Mouse (Mus musculus): Measurements from ENCODE around the gene Ubr3. TPM values are rescaled to one million over a fixed set of nuclear protein-coding genes. Genes with fewer than 3 reads are reported as not detected.

The Ubr3 gene
- 99.2 and 101 TPM in 2 replicates for total RNA-seq (2017)

DNA sequence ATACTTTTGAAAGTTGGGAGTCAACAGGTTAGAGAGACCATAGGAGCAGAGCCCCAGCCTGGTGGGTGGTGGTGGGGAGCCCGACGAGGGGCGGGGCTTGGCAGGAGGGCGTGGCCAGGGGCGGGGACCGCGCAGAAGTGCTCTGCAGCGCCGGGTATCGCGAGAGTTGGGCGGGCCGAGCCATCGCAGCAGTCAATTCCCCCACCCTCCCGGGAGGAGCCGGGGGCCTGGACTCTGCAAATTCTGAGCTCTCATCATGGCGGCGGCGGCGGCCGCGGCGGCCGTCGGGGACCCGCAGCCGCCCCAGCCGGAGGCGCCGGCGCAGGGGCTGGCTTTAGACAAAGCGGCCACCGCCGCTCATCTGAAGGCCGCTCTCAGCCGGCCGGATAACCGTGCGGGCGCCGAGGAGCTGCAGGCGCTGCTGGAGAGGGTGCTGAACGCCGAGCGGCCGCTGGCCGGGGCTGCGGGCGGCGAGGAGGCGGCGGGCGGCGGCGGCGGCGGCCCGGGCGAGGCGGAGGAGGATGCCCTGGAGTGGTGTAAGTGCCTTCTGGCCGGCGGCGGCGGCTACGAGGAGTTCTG is at the start of gene Ubr3:
Ubr3 (plus strand) TSS at position 208 of the 579 bp plus-strand sequence.
- ATAC-seq (ENCODE audit: extremely low read depth, insufficient number of reproducible peaks, low FRiP score, poor library complexity, severe bottlenecking), result peak; percentile 97

DNA sequence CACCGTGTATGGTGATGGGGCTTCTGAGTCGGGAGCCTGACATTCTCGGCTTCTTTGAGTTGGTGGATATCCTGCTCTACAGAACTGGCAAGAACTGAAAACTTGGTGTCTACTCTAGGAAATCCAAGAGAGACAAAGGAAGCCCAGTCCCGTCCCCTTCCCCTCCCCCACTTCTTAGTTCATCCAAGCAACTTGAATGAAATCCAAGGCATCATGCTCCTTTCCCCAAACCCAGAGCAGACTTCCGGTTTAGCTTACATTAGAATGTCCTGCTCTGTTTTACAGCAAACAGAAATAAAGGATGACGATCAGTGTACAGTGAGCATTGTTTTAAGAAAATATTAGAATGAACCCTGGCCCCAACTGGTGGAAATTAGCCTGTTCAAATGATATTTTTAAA is 47.8 kb upstream of the Ubr3 start:
- no peak for ATAC-seq (ENCODE audit: extremely low read depth, insufficient number of reproducible peaks, low FRiP score, poor library complexity, severe bottlenecking)

DNA sequence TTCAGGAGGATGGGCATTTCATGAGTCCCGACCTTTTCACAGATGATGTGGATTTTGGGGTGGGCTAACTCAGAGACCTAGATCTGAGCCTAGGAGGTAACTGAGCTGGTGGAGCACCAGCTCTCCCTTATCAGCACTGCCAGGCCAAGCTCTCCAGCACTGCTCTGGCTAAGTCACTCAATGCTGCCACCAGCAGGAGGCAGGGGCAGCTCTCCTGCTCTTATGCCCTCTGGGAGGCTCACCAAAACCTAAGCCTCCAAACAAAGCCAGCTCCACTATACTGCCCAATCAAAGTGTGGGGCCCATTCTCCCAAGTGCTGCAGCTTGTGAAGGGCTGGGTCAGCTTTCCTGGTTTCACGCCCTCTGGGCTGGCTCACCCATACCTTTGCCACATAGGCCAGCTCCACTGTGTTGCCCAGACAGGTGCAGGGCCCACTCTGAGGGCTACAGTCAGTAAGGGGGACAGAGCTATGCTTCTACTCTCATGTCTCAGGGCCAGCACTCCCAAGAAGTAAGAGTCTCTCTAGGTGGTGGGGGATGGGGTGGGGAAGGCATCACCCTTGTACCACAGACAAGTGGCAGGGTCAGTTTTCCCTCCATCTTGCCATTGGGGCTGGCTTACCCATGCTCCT is 45.5 kb upstream of the Ubr3 start:
- ATAC-seq (ENCODE audit: extremely low read depth, insufficient number of reproducible peaks, low FRiP score, poor library complexity, severe bottlenecking), result no peak

DNA sequence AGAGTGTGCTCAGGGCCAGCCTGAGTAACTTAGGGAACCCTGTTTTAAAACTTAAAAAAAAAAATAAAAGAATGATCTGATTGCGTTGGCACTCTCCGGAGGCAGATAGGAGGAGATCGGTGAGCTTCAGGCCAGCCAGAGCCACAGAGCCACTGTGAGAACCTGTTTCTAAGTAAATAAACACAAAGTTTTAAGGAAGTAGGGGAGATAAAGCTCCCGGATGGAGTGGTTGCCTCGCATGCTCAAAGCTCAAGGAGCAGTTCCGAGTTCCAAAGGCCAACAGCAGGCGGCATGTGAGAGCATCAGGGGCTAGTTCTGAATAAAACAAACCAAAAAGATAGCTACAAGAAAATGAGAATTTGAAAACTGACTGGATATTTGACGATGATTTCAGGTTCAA is 40.7 kb upstream of the Ubr3 start:
- no peak for ATAC-seq (ENCODE audit: extremely low read depth, insufficient number of reproducible peaks, low FRiP score, poor library complexity, severe bottlenecking)

DNA sequence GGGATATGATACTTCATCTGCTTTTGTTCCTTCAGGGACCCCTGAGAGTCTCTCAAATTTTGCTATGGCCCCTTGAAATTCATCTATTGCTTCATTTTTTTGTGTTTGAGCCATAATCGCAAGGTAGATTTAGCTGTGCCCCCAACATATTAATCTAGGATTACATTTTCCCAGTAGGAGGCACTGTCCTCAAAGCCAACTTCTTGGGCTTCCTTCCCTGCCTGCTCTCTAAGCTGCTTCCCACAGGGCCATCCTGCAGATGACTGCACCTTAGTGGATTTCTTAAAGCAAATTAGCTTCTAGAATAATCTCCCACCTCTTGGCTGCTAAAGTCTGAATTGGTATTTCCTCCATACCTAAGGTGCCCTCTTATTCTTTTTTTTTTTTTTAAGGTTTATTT is 39.2 kb upstream of the Ubr3 start:
- no peak for ATAC-seq (ENCODE audit: extremely low read depth, insufficient number of reproducible peaks, low FRiP score, poor library complexity, severe bottlenecking)

DNA sequence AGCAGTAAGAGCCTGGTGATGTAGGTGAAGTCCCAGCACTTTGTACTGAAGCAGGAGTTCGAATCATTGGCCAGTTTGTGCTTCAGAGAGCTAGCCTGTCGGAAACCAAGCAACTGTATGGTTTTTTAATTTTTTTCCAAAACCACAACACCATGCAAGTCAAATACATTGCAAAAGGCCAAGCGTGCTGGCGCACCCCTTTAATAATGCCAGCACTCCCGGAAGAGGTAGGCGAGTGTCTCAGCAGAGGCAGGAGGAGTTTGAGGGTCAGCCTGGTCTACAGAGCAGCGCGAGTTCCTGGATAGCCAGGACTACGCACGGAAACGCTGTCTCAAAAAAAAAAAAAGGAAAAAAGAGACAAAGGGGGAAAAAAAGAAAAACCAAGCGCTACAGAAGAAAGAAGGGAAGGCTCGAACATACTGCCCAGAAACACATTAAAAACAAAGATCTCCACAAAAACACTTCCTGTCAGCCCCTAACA is 36.0 kb upstream of the Ubr3 start:
- ATAC-seq (ENCODE audit: extremely low read depth, insufficient number of reproducible peaks, low FRiP score, poor library complexity, severe bottlenecking), result no peak

DNA sequence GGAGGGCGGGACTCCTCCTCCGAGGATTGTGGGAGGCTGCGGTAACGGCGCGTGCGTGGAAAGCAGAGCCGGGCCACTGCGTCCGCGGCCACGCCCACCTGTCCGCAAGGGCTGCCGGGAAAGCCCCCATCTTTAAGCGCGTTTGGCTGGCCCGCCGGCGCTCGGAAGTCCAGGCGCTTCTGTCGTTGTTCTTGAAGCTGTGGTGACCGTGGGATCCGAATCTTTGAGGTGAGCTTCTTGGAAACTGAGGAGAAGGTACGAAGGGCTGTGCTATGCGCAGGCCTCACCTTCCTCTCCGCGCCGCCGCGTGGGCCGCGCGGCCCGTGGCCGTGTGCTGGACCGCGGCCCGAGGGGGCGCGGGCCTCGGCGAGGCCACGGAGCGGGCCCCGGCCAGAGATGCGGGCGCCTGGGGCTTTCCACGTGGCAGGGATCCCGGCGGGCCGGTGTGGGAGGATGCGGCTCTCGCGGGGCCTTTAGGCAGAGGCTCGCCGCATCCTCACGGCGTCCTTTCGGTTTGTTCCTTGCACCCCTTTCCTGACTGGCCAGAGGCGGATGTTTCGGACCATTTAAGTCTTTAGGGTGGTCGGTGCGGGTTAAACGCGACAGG is 35.5 kb upstream of the Ubr3 start, which contains the start of gene Ssb:
Ssb (plus strand) TSS at position 78 of the 607 bp plus-strand sequence.
- peak; percentile 95 for ATAC-seq (ENCODE audit: extremely low read depth, insufficient number of reproducible peaks, low FRiP score, poor library complexity, severe bottlenecking)

DNA sequence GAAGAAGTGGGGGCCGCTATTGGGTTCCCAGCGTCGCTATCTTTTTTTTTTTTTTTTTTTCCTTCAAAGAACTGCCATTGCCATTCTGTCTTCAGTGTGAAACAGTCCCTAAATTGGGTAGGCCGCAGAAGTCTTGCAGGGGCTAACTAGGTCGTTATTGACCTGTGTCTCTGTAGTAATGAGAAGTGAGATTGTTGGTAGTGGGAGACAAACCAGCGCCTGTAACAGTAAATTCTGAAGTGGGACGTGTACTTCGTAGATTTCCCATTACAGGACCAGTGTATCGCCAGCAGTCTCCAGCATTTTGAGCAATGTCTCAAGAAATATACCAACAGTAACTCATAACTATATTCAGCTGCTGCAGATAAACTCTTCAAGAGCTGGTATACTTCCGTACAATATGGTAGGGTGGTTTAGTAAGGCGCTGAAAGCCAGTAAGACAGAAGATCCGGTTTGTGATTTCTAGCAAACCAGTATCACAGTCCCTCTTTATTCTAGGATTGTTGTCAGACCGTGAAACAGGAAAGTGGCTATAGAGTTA is 34.9 kb upstream of the Ubr3 start:
- no peak for ATAC-seq (ENCODE audit: extremely low read depth, insufficient number of reproducible peaks, low FRiP score, poor library complexity, severe bottlenecking)

DNA sequence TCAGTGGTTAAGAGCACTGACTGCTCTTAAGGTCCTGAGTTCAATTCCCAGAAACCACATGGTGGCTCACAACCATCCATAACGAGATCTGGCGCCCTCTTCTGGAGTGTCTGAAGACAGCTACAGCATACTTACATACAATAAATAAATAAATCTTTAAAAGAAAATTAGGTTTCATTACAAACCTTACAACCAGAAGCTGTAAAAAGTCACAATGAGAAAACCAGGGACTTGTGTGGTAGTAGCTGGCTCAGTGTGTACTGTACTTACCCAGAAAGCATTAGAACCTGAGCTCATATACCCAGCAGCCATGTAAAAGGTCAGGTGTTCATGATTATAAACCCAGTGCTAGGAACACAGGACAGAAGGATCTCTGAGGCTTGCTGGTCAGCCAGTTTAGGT is 13.1 kb upstream of the Ubr3 start:
- no peak for ATAC-seq (ENCODE audit: extremely low read depth, insufficient number of reproducible peaks, low FRiP score, poor library complexity, severe bottlenecking)

DNA sequence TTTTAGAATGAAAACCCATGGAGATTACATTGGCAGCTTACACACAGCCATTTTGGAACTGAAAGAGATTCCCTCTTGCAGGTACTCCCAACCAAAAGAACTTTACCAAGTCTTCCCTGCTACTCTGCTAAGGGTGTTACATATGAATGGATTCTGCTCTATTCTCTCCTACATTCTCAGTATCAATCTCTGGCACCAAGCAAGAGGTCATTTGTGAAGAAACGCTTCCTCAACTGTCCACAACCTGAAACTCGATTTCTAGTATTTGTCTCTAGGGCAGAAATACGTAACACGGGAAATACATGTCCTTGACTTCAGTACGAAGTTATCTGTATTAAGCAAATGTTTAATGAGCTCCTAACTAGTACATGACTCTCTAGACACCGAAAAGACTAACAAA is 12.5 kb upstream of the Ubr3 start:
- ATAC-seq (ENCODE audit: extremely low read depth, insufficient number of reproducible peaks, low FRiP score, poor library complexity, severe bottlenecking), result no peak

DNA sequence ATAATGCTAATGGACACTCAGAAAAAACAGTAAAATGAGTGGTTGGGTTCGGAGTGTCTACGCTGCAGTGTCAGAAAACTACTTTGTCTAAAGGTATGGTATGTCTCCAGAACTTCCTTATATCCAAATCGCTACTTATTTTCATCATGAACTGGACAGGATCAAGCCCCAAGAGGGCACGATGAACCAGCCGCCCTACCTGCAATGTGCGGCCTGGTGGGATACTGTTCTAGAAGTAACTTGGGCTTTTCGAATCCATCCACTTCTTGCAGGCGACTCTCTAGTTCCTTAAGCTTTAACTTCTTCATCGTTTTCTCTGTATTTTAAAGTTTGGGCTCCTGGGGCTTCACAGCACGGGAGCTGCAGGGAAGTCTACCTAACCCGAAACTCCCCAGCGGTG is 12.0 kb upstream of the Ubr3 start:
- ATAC-seq (ENCODE audit: extremely low read depth, insufficient number of reproducible peaks, low FRiP score, poor library complexity, severe bottlenecking), result no peak

DNA sequence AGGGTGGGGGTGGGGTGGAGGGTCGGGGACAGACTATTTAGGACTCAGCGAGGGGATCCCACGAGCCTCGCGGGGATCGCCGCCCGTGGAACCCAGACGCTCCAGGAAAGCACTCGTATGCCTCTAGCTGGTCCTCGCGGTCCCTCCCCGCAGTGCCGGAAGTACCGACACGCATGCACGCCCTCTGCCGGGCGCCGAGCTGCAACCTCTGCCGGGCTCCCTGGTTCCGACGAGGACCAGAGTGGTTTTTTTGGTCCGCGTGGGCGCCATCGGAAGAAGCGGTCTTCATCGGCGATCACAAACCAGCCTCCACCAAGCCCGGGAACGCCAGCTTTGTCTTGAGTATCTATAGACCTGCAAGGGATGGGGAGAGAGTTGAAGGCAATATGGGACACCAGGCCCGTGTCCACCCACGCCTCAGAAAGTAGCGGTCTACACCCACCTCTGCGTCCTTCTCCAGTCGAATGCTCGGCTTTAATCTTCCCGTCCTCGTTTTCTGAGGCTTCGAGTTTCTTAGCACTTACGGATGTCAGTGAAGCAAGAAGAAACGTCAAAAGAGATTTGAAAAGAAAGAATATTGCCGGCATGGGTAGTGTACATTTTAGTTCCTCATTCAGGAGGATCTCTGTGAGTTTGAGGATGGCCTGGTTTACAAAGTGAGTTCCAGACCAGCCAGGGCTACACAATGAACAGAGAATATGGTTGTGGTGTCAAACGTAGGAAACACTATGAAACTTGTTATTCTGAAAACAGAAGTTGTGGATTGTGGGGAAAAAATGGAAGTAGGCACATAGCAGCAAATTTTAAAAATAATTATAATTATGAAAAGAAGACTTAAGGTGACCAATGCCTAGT is 11.4 kb upstream of the Ubr3 start, which contains the start of gene Mettl5:
Mettl5 (minus strand) TSS at position 165 of the 855 bp plus-strand sequence.
- peak; percentile 96 for ATAC-seq (ENCODE audit: extremely low read depth, insufficient number of reproducible peaks, low FRiP score, poor library complexity, severe bottlenecking)

DNA sequence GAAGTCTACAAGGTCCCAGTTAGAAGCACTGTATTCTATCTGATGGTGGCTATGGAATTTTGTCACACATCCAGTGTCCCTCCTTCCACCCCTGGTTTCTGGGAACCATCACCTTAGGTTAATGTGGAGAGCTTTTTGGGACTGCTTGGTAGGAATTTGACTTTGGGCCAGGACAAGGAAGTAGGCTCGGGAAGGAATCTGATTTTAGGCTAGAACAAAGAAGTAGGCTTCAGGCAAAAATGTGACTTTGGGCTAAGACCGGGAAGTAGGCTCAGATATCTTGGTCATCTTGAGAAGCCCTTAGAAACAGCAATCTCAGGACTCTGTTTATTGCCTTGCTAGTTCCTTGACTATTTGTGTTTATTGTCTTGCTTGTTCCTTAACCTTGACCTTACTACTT is 8.1 kb upstream of the Ubr3 start:
- no peak for ATAC-seq (ENCODE audit: extremely low read depth, insufficient number of reproducible peaks, low FRiP score, poor library complexity, severe bottlenecking)

DNA sequence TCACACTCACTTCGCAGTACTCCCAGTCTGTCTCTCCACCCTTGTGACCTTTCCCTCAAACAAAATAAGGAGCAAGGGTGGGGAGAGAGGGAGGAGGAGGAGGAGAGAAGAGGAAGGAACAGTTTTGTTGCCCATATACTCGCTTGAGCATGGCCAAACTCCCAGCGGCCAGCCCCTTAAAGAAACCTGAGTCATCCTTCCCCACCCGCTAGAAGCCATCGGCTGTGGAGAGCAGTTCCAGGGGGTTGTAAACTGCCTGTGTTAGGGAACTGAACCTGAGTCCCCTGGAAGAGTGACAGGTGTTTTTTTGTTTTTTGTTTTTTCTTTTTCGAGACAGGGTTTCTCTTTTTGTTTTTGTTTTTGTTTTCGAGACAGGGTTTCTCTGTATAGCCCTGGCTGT is 6.2 kb upstream of the Ubr3 start:
- ATAC-seq (ENCODE audit: extremely low read depth, insufficient number of reproducible peaks, low FRiP score, poor library complexity, severe bottlenecking), result no peak

DNA sequence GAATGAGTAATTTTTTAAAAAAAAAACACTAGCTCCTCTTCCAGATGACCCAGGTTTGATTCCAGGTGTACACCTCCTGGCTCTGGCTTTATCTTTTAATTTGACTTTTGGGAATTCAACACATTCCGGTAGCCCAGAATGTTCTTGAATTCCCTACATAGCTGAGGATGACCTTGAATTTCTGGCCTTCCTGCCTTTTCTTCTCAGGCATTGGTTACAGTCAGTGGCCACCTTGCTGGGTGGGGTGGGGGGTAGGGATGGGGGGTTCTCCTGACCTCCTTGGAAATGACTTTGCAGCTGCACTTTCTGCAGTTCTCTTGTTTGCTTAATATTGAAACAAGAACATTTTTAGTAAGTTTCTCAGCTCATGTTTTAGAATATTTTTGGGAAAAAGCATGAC is 3.9 kb upstream of the Ubr3 start:
- ATAC-seq (ENCODE audit: extremely low read depth, insufficient number of reproducible peaks, low FRiP score, poor library complexity, severe bottlenecking), result no peak

DNA sequence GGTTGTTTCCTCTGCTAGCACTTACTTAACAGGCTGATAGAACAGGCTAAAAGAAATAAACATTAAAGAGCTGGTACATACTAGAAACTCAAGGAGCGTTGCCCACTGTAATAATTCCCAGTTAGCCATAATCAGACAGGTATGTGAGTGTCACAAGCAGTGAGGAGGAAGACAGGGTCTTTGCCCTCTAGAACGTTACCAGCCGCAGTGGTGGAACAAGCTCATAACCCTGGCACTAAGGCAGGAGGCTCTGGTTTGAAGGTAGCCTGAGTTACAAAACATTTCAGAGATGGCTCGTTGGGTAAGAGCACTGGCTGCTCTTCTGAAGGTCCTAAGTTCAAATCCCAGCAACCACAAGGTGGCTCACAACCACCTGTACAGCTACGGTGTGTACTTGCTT is 3.2 kb upstream of the Ubr3 start:
- ATAC-seq (ENCODE audit: extremely low read depth, insufficient number of reproducible peaks, low FRiP score, poor library complexity, severe bottlenecking), result no peak

DNA sequence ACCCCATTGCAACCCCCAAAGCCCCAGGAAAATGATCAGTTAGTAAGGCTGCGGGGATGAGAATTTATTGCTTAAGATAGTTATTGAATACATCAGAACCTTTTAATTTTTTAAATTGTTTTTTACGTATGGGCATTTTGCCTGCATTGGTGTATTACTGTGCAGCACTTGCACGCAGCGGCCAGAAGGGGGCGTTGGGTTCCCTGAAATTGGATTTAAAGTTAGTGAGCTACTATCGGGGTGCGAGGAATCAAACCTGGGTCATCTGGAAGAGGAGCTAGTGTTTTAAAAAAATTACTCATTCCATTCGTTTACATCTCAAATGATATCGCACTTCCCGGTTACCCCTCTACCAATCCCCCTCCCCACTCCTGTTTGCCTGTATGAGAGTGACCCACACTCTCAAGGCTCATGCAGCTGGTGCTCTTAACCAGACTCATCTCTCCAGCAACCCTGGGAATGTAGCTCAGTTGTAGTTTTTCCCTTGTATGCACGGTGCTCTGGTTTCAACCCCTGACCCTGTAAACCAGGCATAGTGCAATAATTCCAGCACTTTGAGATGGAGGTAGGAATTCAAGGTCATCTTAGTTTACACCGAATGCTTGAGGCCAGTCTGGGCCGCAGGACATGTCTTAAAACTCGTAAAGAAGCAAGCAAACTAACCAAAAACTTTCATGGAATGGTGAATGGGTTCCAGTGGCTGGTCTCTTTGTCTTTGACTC is 1.4 kb upstream of the Ubr3 start:
- no peak for ATAC-seq (ENCODE audit: extremely low read depth, insufficient number of reproducible peaks, low FRiP score, poor library complexity, severe bottlenecking)

DNA sequence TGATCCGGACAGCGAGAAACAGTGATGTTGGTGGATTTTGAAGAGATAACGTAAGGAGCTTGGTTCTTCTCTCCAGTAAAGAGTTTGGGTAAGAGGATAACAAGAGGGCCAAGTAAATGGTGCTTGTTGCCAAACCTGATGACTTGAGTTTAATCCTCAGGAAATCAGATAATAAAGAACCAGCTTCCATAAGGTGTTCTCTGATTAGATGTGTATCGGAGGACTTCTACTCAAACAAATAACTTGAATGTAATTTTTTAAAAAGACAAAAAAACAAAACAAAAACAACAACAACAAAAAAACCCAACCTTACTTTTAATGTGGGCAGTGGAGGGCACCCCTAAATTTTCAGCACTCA is 843 bp upstream of the Ubr3 start:
- ATAC-seq (ENCODE audit: extremely low read depth, insufficient number of reproducible peaks, low FRiP score, poor library complexity, severe bottlenecking), result no peak

All from neutrophil, adult 5-6 weeks (primary cell).